ENCODE assay signal across 21 mouse cellular contexts in genomic region chr14:33497418-33497817, GRCm38 (mm10). TPM values are rescaled to one million over a fixed set of nuclear protein-coding genes. Genes with fewer than 3 reads are reported as not detected.
"Had no signal": no experiment of that assay in that cellular context is flagged by ENCODE, and none has a peak within 500 bp of the region (broad histone marks: within the 10 kb centered on the region; RNA-seq: fewer than 3 reads in every experiment).

No protein-coding gene starts in this region.

- ATAC-seq: intestine, embryonic 16.5 days; liver, postnatal 0 days had no signal

- DNase-seq: kidney, adult 18-20 months; kidney, adult 9 months; kidney, postnatal 14 days; kidney, postnatal 4 days; left cerebral cortex, postnatal 4 days; liver, postnatal 0 days; midbrain, embryonic 14.5 days; thymus, postnatal 25 days had no signal

- H3K27ac ChIP-seq: limb, embryonic 12.5 days; limb, embryonic 15.5 days; liver, embryonic 14.5 days had no signal

- H3K36me3 ChIP-seq: limb, embryonic 12.5 days; limb, embryonic 15.5 days had no signal

- H3K27me3 ChIP-seq: limb, embryonic 12.5 days; limb, embryonic 15.5 days had no signal

- H3K4me2 ChIP-seq: limb, embryonic 12.5 days; limb, embryonic 15.5 days; liver, embryonic 11.5 days; midbrain, embryonic 11.5 days had no signal

- H3K9me3 ChIP-seq: limb, embryonic 12.5 days; limb, embryonic 15.5 days had no signal

- H3K4me3 ChIP-seq: limb, embryonic 12.5 days; limb, embryonic 15.5 days had no signal

- H3K9ac ChIP-seq: limb, embryonic 12.5 days; limb, embryonic 15.5 days; liver, embryonic 14.5 days; liver, postnatal 0 days had no signal

RNA-seq across cellular contexts. Expression of gene Frmpd2, which starts 25.9 kb away (rescaled TPM):
- total RNA-seq: megakaryocyte progenitor cell, adult 5-6 weeks; megakaryocyte-erythroid progenitor cell, adult 5-6 weeks had no signal
- polyA plus RNA-seq: intestine, embryonic 16.5 days; limb, embryonic 12.5 days; limb, embryonic 15.5 days; liver, embryonic 11.5 days; liver, embryonic 14.5 days; liver, postnatal 0 days; neural tube, embryonic 11.5 days; small intestine, adult 2 months; spleen, adult 2 months; stomach, embryonic 16.5 days; thymus, postnatal 0 days had no signal
